8 mouse cellular contexts compared by ENCODE assay signal in genomic region chr2:6322376-6322901, GRCm38 (mm10). TPM values are rescaled to one million over a fixed set of nuclear protein-coding genes. Genes with fewer than 3 reads are reported as not detected.
DNase-seq lines count a peak whose midpoint lies in the region; ATAC-seq lines count a peak whose summit lies in the region.

Gene Usp6nl (plus strand): TSS chr2:6322667.

- no peaks in the 10 kb centered on the region for H3K27me3 ChIP-seq in intestine, embryonic 16.5 days (replicated peaks; ENCODE audit: control insufficient read depth, insufficient read depth, low read length)
- no peaks in the 10 kb centered on the region for H3K27me3 ChIP-seq in midbrain, embryonic 10.5 days (ENCODE audit: low read depth, poor library complexity, severe bottlenecking)

- peak within 1 kb of the TSS; percentile 97 for H3K4me3 ChIP-seq in intestine, embryonic 16.5 days (ENCODE audit: low read length)
- H3K4me3 ChIP-seq in midbrain, embryonic 10.5 days: peak within 1 kb of the TSS; percentile 92

- peaks cover 14% of the 10 kb centered on the region for H3K4me1 ChIP-seq in intestine, embryonic 16.5 days (ENCODE audit: control insufficient read depth, insufficient read depth, low read length)
- H3K4me1 ChIP-seq in midbrain, embryonic 10.5 days: peaks cover 36% of the 10 kb centered on the region

- peak; percentile 95 for ATAC-seq in intestine, embryonic 16.5 days

- H3K9me3 ChIP-seq in intestine, embryonic 16.5 days (ENCODE audit: control insufficient read depth, low read length): no peaks in the 10 kb centered on the region
- H3K9me3 ChIP-seq in midbrain, embryonic 10.5 days (replicated peaks): no peaks in the 10 kb centered on the region

- H3K4me2 ChIP-seq in intestine, embryonic 16.5 days (ENCODE audit: low read depth, low read length): peak within 1 kb of the TSS; percentile 75

- no peaks in the 10 kb centered on the region for H3K36me3 ChIP-seq in intestine, embryonic 16.5 days (ENCODE audit: control insufficient read depth, insufficient read depth, low read length)
- no peaks in the 10 kb centered on the region for H3K36me3 ChIP-seq in midbrain, embryonic 10.5 days

- intact Hi-C loops in gastrocnemius, postnatal 36 days (cut with DNase I): loop anchor here (5.0 kb wide), 1 partner anchor 65 kb away; no protein-coding TSS in a partner anchor
- intact Hi-C loops in left cerebral cortex, postnatal 36 days (cut with DNase I): loop anchor here (2.0 to 5.0 kb wide), 2 partner anchors 80 to 102 kb away; no protein-coding TSS in a partner anchor

- WGBS in intestine, embryonic 16.5 days: under 1% methylated on average over 74 of the region's 75 CpGs
- under 1% methylated on average over 74 of the region's 75 CpGs for WGBS in midbrain, embryonic 10.5 days

- H3K9ac ChIP-seq in intestine, embryonic 16.5 days (ENCODE audit: low read depth, low read length): peak within 1 kb of the TSS; percentile 97

- H3K27ac ChIP-seq in intestine, embryonic 16.5 days (ENCODE audit: low read length): peak within 1 kb of the TSS; percentile 98
- H3K27ac ChIP-seq in midbrain, embryonic 10.5 days (replicated peaks): peak within 1 kb of the TSS; percentile 99

- DNase-seq in adrenal gland, adult 2 months: peak; percentile 97
- peak; percentile 59 for DNase-seq in embryo, embryonic 11.5 days (ENCODE audit: low read depth, low spot score)
- peak; percentile 86 to 87 for DNase-seq in gastrocnemius, postnatal 36 days
- DNase-seq in left cerebral cortex, postnatal 36 days (ENCODE audit: low spot score in 2 of 2): peak; percentile 81 to 88
- peak; percentile 84 for DNase-seq in midbrain, embryonic 10.5 days (ENCODE audit: low spot score)
- DNase-seq in right cerebral cortex, postnatal 36 days (ENCODE audit: low spot score in 2 of 2): peak; percentile 63 to 69
- peak; percentile 86 for DNase-seq in urinary bladder, postnatal 4 days (ENCODE audit: low spot score in 2 of 2)

RNA-seq across cellular contexts. Expression of gene Usp6nl, which starts in this region (rescaled TPM):
- 10 to 100 TPM; 35.9 to 42.0 TPM for total RNA-seq in adrenal gland, adult 2 months (2021)
- 3.3 and 5.9 TPM in 2 replicates for polyA plus RNA-seq in adrenal gland, adult 2 months (2012; rRNA removed)
- total RNA-seq in gastrocnemius, postnatal 36 days (2021): 1 to 10 TPM; 3.5 to 3.6 TPM
- polyA plus RNA-seq in intestine, embryonic 16.5 days (2015; fragmentation: Nextera tagmentation; extraction: Ambion mirVana): 7.8 and 8.4 TPM in 2 replicates
- 10 to 100 TPM; 20.0 to 20.4 TPM for total RNA-seq in left cerebral cortex, postnatal 36 days (2021)
- 11.0 and 11.8 TPM in 2 replicates for polyA plus RNA-seq in midbrain, embryonic 10.5 days (2016; fragmentation: Nextera tagmentation; extraction: Ambion mirVana)

Comparison
In these comparisons a context has a peak if more than half of its experiments do, and no peak if none do; other contexts are left out.
1. Peak in every context shown above with its lines: DNase-seq, ATAC-seq, H3K4me3 ChIP-seq and H3K27ac ChIP-seq.
2. RNA of gene Usp6nl (total RNA-seq): 35.9 to 42.0 TPM in adrenal gland, adult 2 months and 20.0 to 20.4 TPM in left cerebral cortex, postnatal 36 days; 3.5 to 3.6 TPM in gastrocnemius, postnatal 36 days; every median in the first group is over 4 times any median in the second.